Mouse (Mus musculus): Measurements from ENCODE around the gene Zfp574. TPM values are rescaled to one million over a fixed set of nuclear protein-coding genes. Genes with fewer than 3 reads are reported as not detected.

Zfp574 gene
- 24.6 and 28.2 TPM in 2 replicates for polyA plus RNA-seq (2012; rRNA removed)

DNA sequence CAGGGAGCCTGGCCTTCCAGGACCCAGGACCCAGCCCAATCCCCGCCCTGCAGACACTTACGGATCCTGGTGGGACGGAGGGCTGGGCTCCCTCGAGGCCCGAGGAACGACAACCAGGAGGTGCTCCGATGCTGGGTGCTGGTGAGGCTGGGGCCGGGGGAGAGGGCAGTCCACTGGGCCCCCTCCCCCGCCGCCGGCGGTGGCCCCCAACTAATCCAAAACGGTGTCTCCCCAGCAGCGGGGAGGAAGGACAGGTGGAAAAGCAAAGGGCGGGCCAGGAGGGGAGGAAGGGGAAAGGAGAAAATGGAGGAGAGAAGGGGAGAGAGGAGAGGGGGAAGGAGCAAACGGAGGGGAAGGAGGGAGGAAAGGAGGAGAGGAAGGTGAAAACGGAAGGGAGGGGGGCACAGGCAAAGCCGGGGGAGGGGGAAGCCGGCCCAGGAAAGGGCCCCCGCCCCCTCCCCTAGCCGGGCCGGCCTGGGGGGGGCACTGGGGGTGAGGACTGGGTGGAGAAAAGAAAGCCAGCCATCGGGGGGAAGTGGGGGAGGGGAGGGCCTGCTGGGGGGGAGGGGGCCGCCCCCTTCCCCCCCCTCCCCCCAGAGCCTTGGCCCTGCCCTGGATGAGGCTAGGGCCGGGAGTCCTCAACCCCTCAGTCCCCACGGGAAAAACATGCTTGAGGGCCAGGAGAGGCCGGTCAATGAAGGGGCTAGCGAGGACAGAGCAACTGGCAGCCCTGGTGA is at the start of gene Zfp574, which contains the start of gene Grik5:
Gene Zfp574, plus strand, starts transcription at position 589 of the 737 bp plus-strand sequence.
Gene Grik5, minus strand, starts transcription at position 368 of the 737 bp plus-strand sequence.

Other genes with a start within 250 kb of the Zfp574 start
- gene Gm9844, start 210.4 kb upstream of the Zfp574 start, polyA plus RNA-seq (2012; rRNA removed), result 47.0 and 56.8 TPM in 2 replicates
- gene Lypd4, start 202.6 kb upstream of the Zfp574 start, polyA plus RNA-seq (2012; rRNA removed), result 0.13 and 0.15 TPM in 2 replicates
- gene Dmrtc2, start 202.5 kb upstream of the Zfp574 start, polyA plus RNA-seq (2012; rRNA removed), result 0.19 and 0.25 TPM in 2 replicates
- gene Rps19, start 188.2 kb upstream of the Zfp574 start, polyA plus RNA-seq (2012; rRNA removed), result 728 and 729 TPM in 2 replicates
- gene Cd79a, start 175.2 kb upstream of the Zfp574 start, polyA plus RNA-seq (2012; rRNA removed), result 0.49 and 0.56 TPM in 2 replicates
- gene Arhgef1, start 169.7 kb upstream of the Zfp574 start, polyA plus RNA-seq (2012; rRNA removed), result 197 and 214 TPM in 2 replicates
- gene Gm4881, start 128.1 kb upstream of the Zfp574 start, polyA plus RNA-seq (2012; rRNA removed), result 2.5 and 2.7 TPM in 2 replicates
- 307 and 326 TPM in 2 replicates for gene Rabac1, start 99.8 kb upstream of the Zfp574 start, polyA plus RNA-seq (2012; rRNA removed)
- gene Atp1a3, start 66.6 kb upstream of the Zfp574 start, polyA plus RNA-seq (2012; rRNA removed), result 279 and 320 TPM in 2 replicates
- 126 and 160 TPM in 2 replicates for gene Grik5, start 221 bp upstream of the Zfp574 start, polyA plus RNA-seq (2012; rRNA removed)
- gene Pou2f2, start 107.2 kb downstream of the Zfp574 start, polyA plus RNA-seq (2012; rRNA removed), result 20.9 and 25.9 TPM in 2 replicates
- gene Dedd2, start 148.0 kb downstream of the Zfp574 start, polyA plus RNA-seq (2012; rRNA removed), result 15.9 and 16.5 TPM in 2 replicates
- 5.3 and 5.7 TPM in 2 replicates for gene Zfp526, start 148.9 kb downstream of the Zfp574 start, polyA plus RNA-seq (2012; rRNA removed)
- gene Gsk3a, start 165.3 kb downstream of the Zfp574 start, polyA plus RNA-seq (2012; rRNA removed), result 220 and 234 TPM in 2 replicates
- gene Erf, start 178.2 kb downstream of the Zfp574 start, polyA plus RNA-seq (2012; rRNA removed), result 16.3 and 17.6 TPM in 2 replicates
- gene Cic, start 195.1 kb downstream of the Zfp574 start, polyA plus RNA-seq (2012; rRNA removed), result 83.3 and 94.7 TPM in 2 replicates
- gene Pafah1b3, start 225.4 kb downstream of the Zfp574 start, polyA plus RNA-seq (2012; rRNA removed), result 600 and 603 TPM in 2 replicates
- gene Prr19, start 228.8 kb downstream of the Zfp574 start, polyA plus RNA-seq (2012; rRNA removed), result 2.4 and 3.0 TPM in 2 replicates
- gene Tmem145, start 233.5 kb downstream of the Zfp574 start, polyA plus RNA-seq (2012; rRNA removed), result 157 and 163 TPM in 2 replicates
- 45.8 and 48.9 TPM in 2 replicates for gene Megf8, start 244.6 kb downstream of the Zfp574 start, polyA plus RNA-seq (2012; rRNA removed)